7 mouse cellular contexts compared by ENCODE assay signal in the genomic region with DNA sequence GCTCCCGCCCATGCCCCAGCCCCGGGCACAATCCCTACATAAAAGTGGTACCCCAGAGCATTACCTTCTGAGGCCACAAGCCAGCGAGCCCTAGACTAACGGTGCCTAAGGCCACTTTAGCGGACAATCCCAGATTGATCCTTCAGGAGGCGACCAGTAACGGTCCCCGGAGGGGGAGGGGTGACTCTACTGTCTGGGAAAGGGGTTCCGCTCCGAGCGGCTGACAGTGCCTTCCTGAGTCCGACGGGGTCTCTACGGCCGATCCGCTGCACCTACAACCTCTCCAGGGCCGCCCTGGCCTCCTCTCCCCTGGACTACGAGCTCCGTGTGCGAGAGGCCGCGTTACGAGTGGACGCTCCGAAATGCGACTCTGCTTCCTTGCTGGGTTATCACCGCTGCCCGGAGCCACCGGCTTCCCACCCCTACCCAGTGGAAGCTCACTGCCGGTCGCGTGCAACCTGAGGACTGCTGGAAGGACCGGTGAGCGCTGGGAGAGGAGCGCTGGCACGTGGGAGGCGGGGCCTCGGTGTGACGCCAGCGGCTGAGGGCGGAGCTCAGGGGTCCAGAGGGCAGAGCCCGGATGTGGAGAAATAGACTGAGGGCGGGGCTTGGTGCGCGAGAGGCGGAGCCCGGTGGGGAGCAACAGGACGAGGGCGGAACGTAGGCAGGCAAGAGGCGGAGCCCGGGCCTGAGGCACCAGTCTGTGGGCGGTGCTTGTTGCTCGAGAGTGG. TPM values are rescaled to one million over a fixed set of nuclear protein-coding genes. Genes with fewer than 3 reads are reported as not detected.
DNase-seq lines count a peak whose midpoint lies in the region; ATAC-seq and TF ChIP-seq lines count a peak whose summit lies in the region.

No protein-coding gene starts in this region.

- peak overlapping the region; percentile 96 for H3K4me2 ChIP-seq in intestine, postnatal 0 days (replicated peaks; ENCODE audit: low read depth)
- peak overlapping the region; percentile 95 for H3K4me2 ChIP-seq in midbrain, embryonic 12.5 days (replicated peaks)

- H3K27me3 ChIP-seq in embryonic facial prominence, embryonic 10.5 days (replicated peaks; ENCODE audit: low read depth, poor library complexity, severe bottlenecking) = peaks cover 8% of the 10 kb centered on the region; the same call in 1 of the 2 replicates
- H3K27me3 ChIP-seq in intestine, postnatal 0 days (replicated peaks; ENCODE audit: control insufficient read depth, insufficient read depth, low read length) = no peaks in the 10 kb centered on the region
- no peaks in the 10 kb centered on the region for H3K27me3 ChIP-seq in midbrain, embryonic 12.5 days
- no peaks in the 10 kb centered on the region; the same call in 1 of the 2 replicates for H3K27me3 ChIP-seq in small intestine, adult 2 months (ENCODE audit: control insufficient read depth, insufficient read depth, low read length)

- H3K9ac ChIP-seq in intestine, postnatal 0 days (ENCODE audit: low read depth, low read length) = peak overlapping the region; percentile 34
- peak overlapping the region; percentile 62 for H3K9ac ChIP-seq in midbrain, embryonic 12.5 days (replicated peaks)

- intact Hi-C loops in left cerebral cortex, postnatal 4 days (cut with DNase I) = no loop called here

- no peaks in the 10 kb centered on the region for H3K9me3 ChIP-seq in embryonic facial prominence, embryonic 10.5 days
- no peaks in the 10 kb centered on the region for H3K9me3 ChIP-seq in intestine, postnatal 0 days (ENCODE audit: control insufficient read depth)
- H3K9me3 ChIP-seq in midbrain, embryonic 12.5 days = no peaks in the 10 kb centered on the region

- peak overlapping the region; percentile 70 for H3K4me3 ChIP-seq in embryonic facial prominence, embryonic 10.5 days
- H3K4me3 ChIP-seq in intestine, postnatal 0 days (ENCODE audit: low read depth, low read length) = peak overlapping the region; percentile 51
- peak overlapping the region; percentile 64 for H3K4me3 ChIP-seq in midbrain, embryonic 12.5 days
- H3K4me3 ChIP-seq in small intestine, adult 2 months (ENCODE audit: low read depth, low read length) = peak overlapping the region; percentile 73

- H3K27ac ChIP-seq in embryonic facial prominence, embryonic 10.5 days (replicated peaks) = peak overlapping the region; percentile 58
- peak overlapping the region; percentile 50; the same call in 1 of the 2 replicates for H3K27ac ChIP-seq in intestine, postnatal 0 days (ENCODE audit: low read depth, low read length)
- H3K27ac ChIP-seq in midbrain, embryonic 12.5 days (replicated peaks) = no peak overlapping the region
- no peak overlapping the region for H3K27ac ChIP-seq in small intestine, adult 2 months (ENCODE audit: insufficient read depth, low read depth, low read length)

- peak; percentile 100 for ATAC-seq in intestine, postnatal 0 days
- ATAC-seq in midbrain, embryonic 12.5 days (ENCODE audit: low FRiP score, low read depth) = peak; percentile 98

- WGBS in embryonic facial prominence, embryonic 10.5 days = under 1% methylated on average over 54 of the region's 54 CpGs
- WGBS in intestine, postnatal 0 days = 1% methylated on average over 54 of the region's 54 CpGs
- WGBS in midbrain, embryonic 12.5 days = under 1% methylated on average over 54 of the region's 54 CpGs
- WGBS in small intestine, adult 2 months = 1% methylated on average over 54 of the region's 54 CpGs

- DNase-seq in adrenal gland, postnatal 10 days = peak; percentile 100
- peak; percentile 99 for DNase-seq in embryonic facial prominence, embryonic 10.5 days (ENCODE audit: low spot score)
- peak; percentile 75 for DNase-seq in gonadal fat pad, adult 2 months (ENCODE audit: low read depth)
- peak; percentile 98 for DNase-seq in left cerebral cortex, postnatal 4 days

- 0 out of 2 replicates have a peak, but pooled peaks have one; percentile 16 for TF ChIP-seq CTCF in intestine, postnatal 0 days (IDR thresholded peaks at IDR 0.05; ENCODE audit: low read depth)
- no peak for TF ChIP-seq CTCF in small intestine, adult 2 months (IDR thresholded peaks at IDR 0.05; ENCODE audit: extremely low read depth, insufficient read length, insufficient replicate concordance, low read depth, low read length)

- TF ChIP-seq POLR2A in small intestine, adult 2 months (IDR thresholded peaks at IDR 0.05; ENCODE audit: low read depth, low read length) = peak; percentile 31; the same call in 1 of the 2 replicates

- H3K36me3 ChIP-seq in embryonic facial prominence, embryonic 10.5 days (replicated peaks) = no peaks in the 10 kb centered on the region
- H3K36me3 ChIP-seq in intestine, postnatal 0 days (ENCODE audit: control insufficient read depth, insufficient read depth) = no peaks in the 10 kb centered on the region
- H3K36me3 ChIP-seq in midbrain, embryonic 12.5 days = no peaks in the 10 kb centered on the region
- H3K36me3 ChIP-seq in small intestine, adult 2 months (ENCODE audit: control insufficient read depth, insufficient read depth, low read length) = no peaks in the 10 kb centered on the region

- peaks cover 6% of the 10 kb centered on the region for H3K4me1 ChIP-seq in embryonic facial prominence, embryonic 10.5 days
- H3K4me1 ChIP-seq in intestine, postnatal 0 days (replicated peaks; ENCODE audit: control insufficient read depth, insufficient read depth, low read length) = no peaks in the 10 kb centered on the region
- peaks cover 4% of the 10 kb centered on the region; the same call in 1 of the 2 replicates for H3K4me1 ChIP-seq in midbrain, embryonic 12.5 days
- H3K4me1 ChIP-seq in small intestine, adult 2 months (ENCODE audit: control insufficient read depth, insufficient read depth, insufficient read length, low read length) = peaks cover 9% of the 10 kb centered on the region

RNA-seq across cellular contexts. Expression of gene Tspan9, which starts 56.9 kb away (rescaled TPM):
- total RNA-seq in adrenal gland, postnatal 10 days (2021) = 10 to 100 TPM; 55.8 to 66.3 TPM
- 69.3 and 69.7 TPM in 2 replicates for polyA plus RNA-seq in embryonic facial prominence, embryonic 10.5 days (2016; fragmentation: Nextera tagmentation; extraction: Ambion mirVana)
- polyA plus RNA-seq in gonadal fat pad, adult 2 months (2012; rRNA removed) = 91.2 and 113 TPM in 2 replicates
- polyA plus RNA-seq in intestine, postnatal 0 days (2015; fragmentation: Nextera tagmentation; extraction: Ambion mirVana) = 49.8 and 55.5 TPM in 2 replicates
- 10 to 100 TPM; 69.5 to 78.5 TPM for total RNA-seq in left cerebral cortex, postnatal 4 days (2021)
- polyA plus RNA-seq in midbrain, embryonic 12.5 days (2016; fragmentation: Nextera tagmentation; extraction: Ambion mirVana) = 36.1 and 39.0 TPM in 2 replicates
- 15.3 and 20.6 TPM in 2 replicates for polyA plus RNA-seq in small intestine, adult 2 months (2012; rRNA removed)

Comparison
In these comparisons a context has a peak if more than half of its experiments do, and no peak if none do; other contexts are left out.
1. H3K27ac ChIP-seq: peak in embryonic facial prominence, embryonic 10.5 days (single experiment) and intestine, postnatal 0 days (single experiment); none in midbrain, embryonic 12.5 days (single experiment) and small intestine, adult 2 months (single experiment).
2. Peak in every context shown above with its lines, with median percentiles within 50 percentile points of each other: DNase-seq and H3K4me3 ChIP-seq.